Mouse (Mus musculus) A20 (cell line): ENCODE results near the gene Vgll4.

Experiments
- DNase-seq: peaks from one replicate; pipeline ENCODE4 v3.0.0-alpha.2; 2011; ENCODE audit warnings: low read depth, low spot score

The Vgll4 gene

GRCm38 (mm10) chr6:114812322-114812721, 157.5 kb downstream of the Vgll4 start:
- DNase-seq: no peak
